Mouse (Mus musculus): Measurements from ENCODE around the gene Fam174a.

Fam174a gene

GRCm38 (mm10) chr1:95313393-95314228 lies at the start of gene Fam174a:
Gene Fam174a (plus strand): TSS chr1:95313623.
- DNase-seq (ENCODE audit: low read depth, low spot score) = peak; percentile 93

GRCm38 (mm10) chr1:95263843-95264242 lies 49.6 kb upstream of the Fam174a start:
- no peak for DNase-seq (ENCODE audit: low read depth, low spot score)

GRCm38 (mm10) chr1:95267950-95268724 lies 45.3 kb upstream of the Fam174a start:
- peak; percentile 7 for DNase-seq (ENCODE audit: low read depth, low spot score)

GRCm38 (mm10) chr1:95273321-95273720 lies 40.1 kb upstream of the Fam174a start:
- no peak for DNase-seq (ENCODE audit: low read depth, low spot score)

- DNase-seq (ENCODE audit: low read depth, low spot score) = no peak
These were observed 5.1 kb upstream of the Fam174a start for GRCm38 (mm10) chr1:95308324-95308723.

GRCm38 (mm10) chr1:95314229-95314555 lies 769 bp downstream of the Fam174a start:
- peak; percentile 23 for DNase-seq (ENCODE audit: low read depth, low spot score)

GRCm38 (mm10) chr1:95315981-95316380 lies 2.6 kb downstream of the Fam174a start:
- no peak for DNase-seq (ENCODE audit: low read depth, low spot score)

- DNase-seq (ENCODE audit: low read depth, low spot score) = no peak
These were observed 8.8 kb downstream of the Fam174a start for GRCm38 (mm10) chr1:95322219-95322618.

- DNase-seq (ENCODE audit: low read depth, low spot score) = no peak
These were observed 9.6 kb downstream of the Fam174a start for GRCm38 (mm10) chr1:95323004-95323403.

GRCm38 (mm10) chr1:95326856-95327255 lies 13.4 kb downstream of the Fam174a start:
- no peak for DNase-seq (ENCODE audit: low read depth, low spot score)

- DNase-seq (ENCODE audit: low read depth, low spot score) = no peak
These were observed 26.2 kb downstream of the Fam174a start for GRCm38 (mm10) chr1:95339618-95340017.

- no peak for DNase-seq (ENCODE audit: low read depth, low spot score)
These were observed 28.8 kb downstream of the Fam174a start for GRCm38 (mm10) chr1:95342242-95342641.

GRCm38 (mm10) chr1:95343585-95344485 lies 30.4 kb downstream of the Fam174a start:
- no peak for DNase-seq (ENCODE audit: low read depth, low spot score)

- DNase-seq (ENCODE audit: low read depth, low spot score) = no peak
These were observed 40.7 kb downstream of the Fam174a start for GRCm38 (mm10) chr1:95354146-95354545.

GRCm38 (mm10) chr1:95356904-95357303 lies 43.5 kb downstream of the Fam174a start:
- DNase-seq (ENCODE audit: low read depth, low spot score) = peak; percentile 41

- no peak for DNase-seq (ENCODE audit: low read depth, low spot score)
These were observed 50.3 kb downstream of the Fam174a start for GRCm38 (mm10) chr1:95363692-95364091.

GRCm38 (mm10) chr1:95366616-95367373 lies 53.4 kb downstream of the Fam174a start:
- no peak for DNase-seq (ENCODE audit: low read depth, low spot score)

GRCm38 (mm10) chr1:95367748-95368147 lies 54.3 kb downstream of the Fam174a start:
- DNase-seq (ENCODE audit: low read depth, low spot score) = no peak

- DNase-seq (ENCODE audit: low read depth, low spot score) = no peak
These were observed 62.0 kb downstream of the Fam174a start for GRCm38 (mm10) chr1:95375443-95375842.

GRCm38 (mm10) chr1:95381028-95381427 lies 67.6 kb downstream of the Fam174a start:
- DNase-seq (ENCODE audit: low read depth, low spot score) = no peak

Data from mesoderm, embryonic 11.5 days (tissue).